Mouse (Mus musculus) cerebellum, postnatal 4 days (tissue): ENCODE results near the gene Dus2.

Experiments
- DNase-seq, 2 experiments: peaks; one replicate each; pipeline ENCODE4 v3.0.0; 2022; ENCODE audit warnings: low spot score in 2 of 2, mixed read lengths in 1 of 2

The Dus2 gene

DNA sequence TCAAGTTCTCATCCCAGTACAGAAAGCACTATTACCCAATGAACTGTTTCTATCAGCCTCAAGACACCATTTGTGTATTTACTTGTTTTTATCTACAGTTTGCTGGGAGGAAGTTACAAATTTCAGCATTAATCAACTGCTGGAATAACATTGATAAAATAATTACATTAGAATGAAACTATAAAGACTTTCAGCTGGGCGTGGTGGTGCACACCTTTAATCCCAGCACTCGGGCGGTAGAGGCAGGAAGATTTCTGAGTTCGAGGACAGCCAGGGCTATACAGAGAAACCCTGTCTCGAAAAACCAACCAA is 84.7 kb downstream of the Dus2 start:
- no peak for DNase-seq

- no peak for DNase-seq
These were observed 85.5 kb downstream of the Dus2 start for GRCm38 (mm10) chr8:106076612-106077011.

DNA sequence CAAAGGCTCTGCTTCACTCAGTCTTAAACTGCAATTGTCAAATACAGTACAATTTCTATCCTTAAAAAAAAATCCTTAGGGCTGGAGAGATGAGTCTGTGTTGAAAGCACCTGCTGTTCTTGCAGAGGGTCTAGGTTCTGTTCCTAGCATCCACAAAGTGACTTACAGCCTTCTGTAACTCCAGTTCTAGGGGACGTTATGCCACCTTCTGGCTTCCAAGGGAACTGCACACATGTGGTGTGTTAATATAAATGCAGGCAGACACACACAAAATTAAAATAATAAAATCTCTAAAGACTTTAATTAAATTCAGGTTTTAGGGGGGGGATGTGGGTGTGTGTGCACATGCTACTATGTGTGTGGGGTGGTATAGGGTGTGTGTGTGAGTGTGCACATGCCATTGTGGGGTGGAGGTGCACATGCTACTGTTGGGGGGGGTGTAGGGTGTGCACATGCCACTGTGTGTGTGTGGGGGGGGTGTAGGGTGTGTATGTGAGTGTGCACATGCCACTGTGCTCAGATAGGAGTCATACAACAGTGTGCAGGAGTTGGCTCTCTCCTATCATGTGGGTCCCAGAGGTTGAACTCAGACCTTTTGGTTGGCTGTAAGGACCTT is 86.4 kb downstream of the Dus2 start:
- DNase-seq, result no peak

GRCm38 (mm10) chr8:106102321-106102720 is 111.2 kb downstream of the Dus2 start:
- no peak for DNase-seq
